Mouse (Mus musculus): ENCODE measurements at regions not wholly inside any gene's neighbourhood (a gene's known extent, or its start where the extent isn't known, plus 50 kb on each side); places are given as distances from the start of the nearest gene placed in this dataset.

DNA sequence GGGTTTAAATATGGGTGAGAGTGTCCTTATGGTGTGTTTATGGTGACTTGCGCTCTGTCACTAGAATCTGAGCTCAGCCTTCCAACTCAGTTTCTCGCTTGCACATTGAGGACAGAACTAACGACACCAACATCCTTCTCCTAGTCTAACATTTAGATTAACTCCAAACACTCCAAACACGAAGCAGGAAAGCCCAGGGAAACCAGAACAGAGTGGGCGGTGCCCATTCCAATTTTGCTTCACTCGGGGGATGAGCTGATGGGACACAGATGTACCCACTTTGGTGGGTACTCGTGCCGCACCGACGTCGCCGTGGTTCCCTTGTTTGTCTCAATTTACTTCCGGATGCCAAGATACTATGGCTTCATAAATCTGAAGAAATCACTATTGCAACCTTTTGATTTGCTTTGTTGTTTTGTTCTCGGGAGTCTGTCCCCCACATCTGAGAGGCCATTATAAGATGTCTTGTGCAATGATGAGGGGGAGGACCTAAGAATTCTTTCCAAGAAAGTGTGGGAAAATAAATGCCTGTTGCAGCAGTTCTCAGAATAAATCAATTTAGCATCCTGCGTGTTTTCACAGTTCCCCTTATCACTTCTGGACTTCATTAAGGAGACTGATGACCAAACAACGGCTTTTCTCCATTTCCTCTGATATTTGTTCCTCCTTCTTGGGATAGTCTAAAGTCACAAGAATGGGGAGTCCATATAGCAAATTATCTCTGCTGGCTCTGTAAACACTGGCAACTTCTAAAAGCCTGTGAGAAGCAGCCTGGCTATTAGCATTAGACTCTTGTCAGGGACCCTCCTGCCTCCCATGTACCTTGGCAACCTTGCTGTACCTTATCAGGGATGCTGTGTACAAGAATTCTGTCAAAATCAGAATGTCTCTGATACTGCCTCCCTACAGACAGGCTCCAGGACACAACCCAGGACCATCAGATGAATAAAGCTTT is 96.2 kb upstream of the Klf9 start:
- intact Hi-C loops (cut with DNase I): no loop called here
- no peak for DNase-seq

DNA sequence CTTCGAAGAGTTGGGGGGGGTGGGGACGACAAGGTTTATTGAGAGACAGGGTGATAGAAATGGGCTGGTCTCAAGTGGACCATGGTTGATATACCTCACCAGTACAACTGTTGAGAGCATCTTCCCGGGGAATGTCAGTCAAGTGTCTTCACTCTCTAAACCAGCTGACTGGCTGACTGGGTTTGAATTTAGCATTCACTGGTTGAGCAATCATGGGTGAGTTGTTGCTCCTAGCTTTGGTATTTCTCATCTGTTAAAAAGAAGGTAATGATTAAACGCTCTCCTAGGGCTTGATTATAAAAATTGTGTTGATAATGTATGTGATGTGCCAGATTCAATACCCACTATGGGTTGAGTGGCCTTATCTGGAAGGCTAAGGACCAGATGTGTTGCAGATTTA is 89.6 kb upstream of the Klf9 start:
- DNase-seq: no peak
- intact Hi-C loops (cut with DNase I): loop anchor here (5.0 kb wide), 1 partner anchor 109 kb away; no protein-coding TSS in a partner anchor

DNA sequence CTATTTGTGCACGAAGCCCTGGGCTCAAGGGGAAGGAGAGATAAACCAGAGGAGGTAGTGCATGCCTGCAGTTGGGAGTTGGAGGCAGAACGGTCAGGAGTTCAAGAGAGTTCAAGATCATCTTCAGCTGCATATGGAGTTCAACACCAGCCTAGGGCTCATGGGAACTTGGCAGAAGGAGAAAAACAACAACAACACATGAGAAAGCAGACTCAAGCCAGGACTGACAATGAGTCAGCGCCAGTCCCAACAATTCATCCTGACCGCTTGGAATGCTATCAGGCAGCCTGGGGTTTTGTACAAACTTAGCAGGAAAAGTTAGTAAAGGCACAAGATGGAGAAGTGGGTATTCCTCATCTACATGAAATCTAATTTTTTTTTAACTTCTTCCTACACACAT is 86.6 kb upstream of the Klf9 start:
- DNase-seq: no peak
- intact Hi-C loops (cut with DNase I): loop anchor here (5.0 kb wide), 1 partner anchor 112 kb away; no protein-coding TSS in a partner anchor

DNA sequence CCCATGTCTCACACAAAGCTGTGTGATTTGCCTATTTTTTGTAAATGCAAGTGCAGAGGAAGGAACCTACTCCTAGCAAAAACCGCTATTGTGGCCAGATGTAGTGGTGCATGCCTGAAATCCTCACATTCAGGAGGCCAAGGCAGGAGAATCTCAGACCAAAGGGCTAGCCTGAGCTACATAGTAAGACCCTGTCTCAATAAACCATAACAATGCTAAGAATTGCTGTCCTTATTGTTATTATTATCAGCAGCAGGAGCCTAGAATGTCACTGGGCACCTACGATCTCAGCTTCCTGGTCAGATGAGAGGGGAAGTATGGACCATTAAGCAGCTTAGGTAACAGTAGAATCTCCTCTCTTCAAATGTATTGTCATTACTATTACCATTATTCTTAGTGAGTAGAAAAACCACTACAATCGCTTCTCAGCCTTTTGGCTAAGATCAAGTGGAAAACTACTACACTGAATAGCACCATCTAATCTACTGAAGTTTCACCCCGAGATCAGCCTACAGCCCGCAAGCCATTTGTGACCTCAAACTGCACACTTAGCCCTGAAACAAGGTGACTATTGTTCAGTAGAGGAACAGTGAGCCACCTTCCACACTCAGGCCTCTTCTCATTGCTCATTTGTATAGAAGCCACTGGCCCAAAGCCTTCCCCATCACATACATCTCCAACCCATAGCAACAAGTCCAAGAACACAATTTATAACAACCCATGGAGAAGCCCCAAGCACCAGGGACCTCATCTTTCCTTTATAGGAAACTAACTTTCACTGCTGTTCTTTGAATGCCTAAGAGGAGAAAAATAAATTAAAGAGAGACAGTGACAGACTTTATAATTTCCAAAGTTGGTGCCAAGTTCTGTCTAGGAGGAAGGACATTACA is 84.9 kb upstream of the Klf9 start:
- intact Hi-C loops (cut with DNase I): loop anchor here (2.0 kb wide), 1 partner anchor 139 kb away; no protein-coding TSS in a partner anchor
- no peak for DNase-seq

DNA sequence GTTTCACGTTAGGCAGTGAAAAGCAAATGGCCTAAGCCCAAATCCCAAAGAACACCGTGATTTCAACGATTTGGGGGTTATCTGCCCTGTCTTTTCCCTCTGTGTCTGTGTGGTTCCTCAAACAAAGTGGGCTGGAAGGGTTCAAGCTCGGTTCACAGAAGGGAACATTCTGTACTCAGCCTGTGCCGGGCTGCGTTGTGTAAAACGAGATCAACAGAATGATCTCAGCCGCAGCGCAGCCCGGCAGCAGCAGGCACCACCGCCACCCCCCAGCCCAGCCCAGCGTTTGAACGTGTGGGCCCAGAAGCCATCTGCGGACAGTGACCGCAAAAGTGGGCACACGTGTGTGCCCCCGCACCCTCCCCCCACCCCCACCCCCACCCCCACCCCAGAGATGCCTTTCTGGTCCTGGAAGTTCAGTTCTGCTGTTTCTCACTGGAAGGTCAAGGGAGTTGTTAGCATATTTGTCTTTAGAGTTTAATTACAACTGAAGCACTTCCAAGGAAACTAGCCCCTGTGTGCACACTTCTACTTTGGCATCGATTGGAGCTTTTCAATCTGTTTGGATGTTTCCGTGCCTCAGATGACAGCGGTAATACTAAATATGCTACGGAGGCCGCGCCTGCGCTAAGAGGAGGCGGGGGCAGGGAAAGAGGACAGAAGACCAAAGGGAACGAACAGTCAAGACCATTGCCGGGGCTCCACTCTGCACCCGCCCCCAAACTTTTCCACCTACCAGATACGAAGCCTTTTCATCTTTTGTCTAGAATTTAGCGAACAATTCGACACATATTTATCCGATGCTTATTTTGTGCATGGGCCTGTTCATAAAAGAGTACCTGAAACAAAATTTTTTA is 83.9 kb upstream of the Klf9 start:
- DNase-seq: peak; percentile 83 to 86
- intact Hi-C loops (cut with DNase I): loop anchor here (1.0 to 2.0 kb wide), 2 partner anchors 78 to 140 kb away; no protein-coding TSS in a partner anchor

DNA sequence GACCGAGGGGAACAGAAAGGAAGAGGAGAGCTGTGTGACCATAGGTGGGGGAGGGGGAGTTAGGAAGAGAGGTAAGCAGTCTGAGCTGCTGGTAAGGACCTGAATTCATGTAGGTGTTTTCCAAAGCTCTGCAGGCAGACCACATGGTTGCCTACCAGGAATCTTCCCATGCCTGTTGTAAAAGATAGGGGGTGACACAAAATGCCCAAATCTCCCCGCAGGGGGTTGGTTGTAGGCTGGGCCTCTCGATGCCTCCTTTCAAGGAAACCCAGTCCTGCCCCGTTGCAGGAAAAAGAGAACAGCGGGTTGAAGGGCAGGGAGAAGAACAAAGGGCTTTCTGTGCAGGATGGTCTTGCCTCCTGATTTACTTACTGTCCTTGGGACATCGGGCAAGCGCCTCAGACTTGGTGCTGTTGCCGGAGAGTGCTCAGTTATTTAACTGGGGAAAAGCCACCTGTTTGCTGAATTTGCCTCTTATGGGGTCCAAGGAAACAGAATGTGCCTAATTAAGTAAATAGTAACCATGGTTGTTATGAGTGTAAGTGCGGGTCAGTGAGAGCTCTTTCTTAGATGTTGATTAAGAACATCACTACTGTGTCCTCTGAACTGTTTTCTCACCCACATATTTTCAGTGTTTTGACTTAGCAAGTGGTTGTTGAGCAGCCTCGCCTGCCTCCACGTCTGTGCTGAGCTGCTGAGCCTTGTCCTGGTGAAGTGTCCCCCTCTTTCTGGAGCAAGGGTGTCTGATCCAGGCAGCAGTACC is 83.1 kb upstream of the Klf9 start:
- intact Hi-C loops (cut with DNase I): loop anchor here (1.0 to 2.0 kb wide), 2 partner anchors 77 to 141 kb away; no protein-coding TSS in a partner anchor
- peak; percentile 29 to 33 for DNase-seq

DNA sequence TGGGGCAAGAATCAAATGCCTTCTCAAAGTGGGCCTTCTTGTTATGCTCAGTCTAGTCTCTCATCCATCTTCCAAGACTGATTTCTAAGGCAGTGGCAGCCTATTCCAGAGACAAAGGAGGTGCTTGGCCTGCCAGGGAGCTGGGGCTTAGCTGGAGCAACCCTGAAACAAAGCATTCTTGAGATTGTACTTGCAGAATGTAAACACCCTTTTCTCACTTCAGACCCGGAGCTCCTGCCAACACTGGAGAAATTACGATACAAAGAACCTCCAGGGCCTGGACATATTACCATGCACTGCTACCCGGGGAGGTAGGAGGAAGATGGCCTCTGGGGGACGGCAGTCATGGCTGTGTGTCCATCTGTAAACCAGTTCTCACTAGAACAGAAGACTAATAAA is 82.5 kb upstream of the Klf9 start:
- no peak for DNase-seq
- intact Hi-C loops (cut with DNase I): no loop called here

DNA sequence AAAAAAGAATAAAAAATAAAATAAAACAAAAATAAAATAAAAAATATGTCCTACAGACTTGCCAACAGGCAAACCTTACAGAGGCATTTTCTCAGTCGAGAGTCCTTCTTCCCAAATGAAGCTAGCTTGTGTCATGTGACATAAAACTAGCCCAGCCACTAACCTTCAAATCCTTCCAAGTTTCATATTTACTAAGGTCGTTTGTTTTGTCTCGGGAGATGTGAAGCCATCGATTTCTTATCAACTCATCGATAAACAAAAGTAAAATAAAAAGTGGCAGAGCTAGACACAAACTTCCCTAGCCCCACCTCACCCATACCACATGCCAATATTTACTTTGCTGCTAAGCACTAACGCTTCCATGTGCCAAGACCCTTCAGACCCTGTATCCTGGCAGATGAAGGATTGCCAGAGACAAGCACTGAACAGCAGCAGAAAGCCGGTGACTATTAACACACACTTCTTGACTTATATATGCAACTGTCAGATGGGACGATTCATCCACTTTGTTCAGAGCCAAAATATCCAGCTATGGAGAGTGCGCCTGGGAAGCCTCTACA is 79.9 kb upstream of the Klf9 start:
- intact Hi-C loops (cut with DNase I): no loop called here
- DNase-seq: no peak

DNA sequence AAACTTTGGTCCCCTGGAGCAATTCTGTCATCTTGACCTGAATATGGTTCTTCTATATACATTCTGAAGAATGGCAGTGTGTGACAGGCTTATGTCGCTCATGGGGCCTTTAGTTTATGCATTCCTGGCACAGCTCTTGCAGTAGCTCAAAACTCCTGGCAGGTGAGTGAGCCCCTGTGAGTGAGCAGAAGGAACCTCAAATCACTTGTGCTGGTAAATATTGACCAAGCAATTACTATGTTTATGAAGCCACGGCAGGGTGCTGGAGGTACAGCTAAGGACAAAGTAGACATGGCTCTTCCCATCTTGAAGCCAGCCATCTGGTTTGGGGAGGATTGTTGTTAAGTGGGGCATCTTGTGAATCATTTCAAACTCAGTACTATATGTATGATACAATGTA is 79.1 kb upstream of the Klf9 start:
- intact Hi-C loops (cut with DNase I): no loop called here
- DNase-seq: no peak

DNA sequence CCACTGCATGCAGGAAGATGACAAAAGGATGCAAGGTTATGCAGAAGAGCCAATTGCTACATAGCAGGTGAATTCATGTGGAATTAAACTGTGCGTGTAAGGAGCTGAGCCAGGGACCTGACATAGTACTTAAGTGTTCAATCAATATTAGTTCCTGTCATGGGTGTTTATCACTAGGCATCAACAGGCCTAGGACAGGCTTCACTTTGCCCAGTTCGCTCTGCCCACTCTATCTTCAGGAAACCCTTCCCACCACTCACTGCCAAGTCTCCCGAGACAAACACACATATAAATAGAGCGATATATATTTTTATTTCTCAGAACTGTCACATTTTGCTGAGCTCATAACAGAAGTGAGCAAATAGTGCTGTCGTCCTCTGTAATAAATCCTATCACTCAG is 78.2 kb upstream of the Klf9 start:
- intact Hi-C loops (cut with DNase I): no loop called here
- no peak for DNase-seq

DNA sequence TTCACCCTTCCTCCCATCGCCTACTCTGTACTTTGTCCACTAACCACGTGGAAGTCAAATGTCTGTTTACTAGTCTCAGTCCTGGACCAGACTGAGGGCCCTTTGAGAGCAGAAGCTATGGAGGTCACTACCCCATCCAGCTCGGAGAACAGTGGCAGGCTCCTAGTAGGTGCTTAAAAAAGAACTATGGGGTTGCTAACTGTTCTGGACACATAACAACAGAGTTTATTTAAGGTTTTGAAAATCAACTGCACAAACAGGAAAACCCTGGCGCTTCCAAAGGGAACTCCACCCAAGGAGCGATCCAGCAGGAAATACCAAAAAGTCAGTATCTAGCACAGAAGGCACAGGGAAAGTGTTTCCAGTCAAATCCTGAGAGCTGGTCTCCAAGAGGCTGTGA is 75.5 kb upstream of the Klf9 start:
- intact Hi-C loops (cut with DNase I): no loop called here
- peak; percentile 54 to 58 for DNase-seq

DNA sequence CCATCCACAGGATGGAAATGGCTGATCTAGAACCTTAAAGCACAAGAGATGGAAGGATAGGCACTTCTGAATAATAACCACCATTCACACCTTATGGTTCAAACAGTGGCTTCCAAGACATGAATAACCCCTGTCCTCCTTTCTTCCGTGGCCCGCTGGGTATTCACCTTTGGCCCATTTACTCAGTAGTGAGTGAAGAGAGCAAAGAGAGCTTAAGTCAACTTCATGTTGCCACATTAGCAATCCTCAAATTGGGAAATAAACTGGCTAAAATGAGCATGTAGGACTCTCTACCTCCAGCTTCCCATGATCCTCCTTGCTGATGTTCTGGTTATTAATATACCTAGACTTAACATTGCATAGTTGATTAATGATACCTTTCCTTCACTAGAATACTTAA is 74.3 kb upstream of the Klf9 start:
- no peak for DNase-seq
- intact Hi-C loops (cut with DNase I): no loop called here

DNA sequence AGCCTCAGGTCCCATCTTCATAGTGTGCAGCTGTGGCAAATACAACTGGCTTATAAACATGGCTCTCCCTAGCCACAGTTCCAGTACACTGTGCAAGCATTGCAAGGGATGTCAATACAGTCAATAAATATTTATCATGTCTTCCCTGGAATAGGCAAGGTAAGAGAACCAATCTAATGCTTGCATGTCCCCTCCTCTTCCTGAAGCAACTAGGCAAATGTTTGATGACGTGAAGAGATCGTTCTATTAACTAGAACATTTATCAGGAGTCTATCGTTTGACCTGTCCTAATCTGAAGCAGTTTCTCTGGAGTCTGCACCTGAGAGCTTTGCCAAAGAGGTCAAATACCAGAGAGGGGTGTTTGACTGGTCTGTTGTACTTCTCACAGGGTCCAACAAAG is 72.4 kb upstream of the Klf9 start:
- intact Hi-C loops (cut with DNase I): no loop called here
- no peak for DNase-seq

DNA sequence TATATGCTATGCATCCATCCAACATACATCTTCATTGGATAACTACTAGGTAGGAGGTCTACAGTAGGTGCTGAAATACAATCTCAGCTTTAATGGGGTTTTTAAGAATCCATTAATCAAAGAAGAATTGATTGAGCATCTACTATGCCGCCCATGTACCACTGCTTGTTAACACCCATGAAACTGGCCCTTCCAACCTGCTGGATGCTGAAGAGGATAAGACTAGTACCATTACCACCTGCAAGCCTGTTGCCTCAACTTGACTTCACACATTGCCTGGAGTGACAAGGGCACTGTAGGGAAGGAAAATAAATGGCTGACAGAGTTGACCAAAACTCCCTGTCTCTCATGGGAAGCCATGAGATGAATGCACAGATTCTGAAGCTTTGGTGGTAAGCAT is 71.4 kb upstream of the Klf9 start:
- intact Hi-C loops (cut with DNase I): no loop called here
- DNase-seq: no peak

DNA sequence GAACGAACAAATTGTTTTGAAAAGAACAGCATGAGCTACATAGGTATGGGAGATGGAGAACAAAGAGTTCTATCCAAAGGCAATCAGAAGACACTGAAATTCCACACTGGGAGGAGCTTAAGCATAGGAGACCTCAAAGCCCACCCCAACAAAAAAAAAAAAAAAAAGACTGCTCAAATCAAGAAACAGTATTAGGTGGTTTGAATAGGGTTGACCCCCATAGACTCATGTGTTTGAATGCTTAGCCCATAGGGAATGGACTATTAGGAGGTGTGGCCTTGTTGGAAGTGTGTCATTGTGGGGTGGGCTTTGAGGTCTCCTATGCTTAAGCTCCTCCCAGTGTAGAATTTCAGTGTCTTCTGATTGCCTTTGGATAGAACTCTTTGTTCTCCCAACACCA is 70.0 kb upstream of the Klf9 start:
- no peak for DNase-seq
- intact Hi-C loops (cut with DNase I): no loop called here

DNA sequence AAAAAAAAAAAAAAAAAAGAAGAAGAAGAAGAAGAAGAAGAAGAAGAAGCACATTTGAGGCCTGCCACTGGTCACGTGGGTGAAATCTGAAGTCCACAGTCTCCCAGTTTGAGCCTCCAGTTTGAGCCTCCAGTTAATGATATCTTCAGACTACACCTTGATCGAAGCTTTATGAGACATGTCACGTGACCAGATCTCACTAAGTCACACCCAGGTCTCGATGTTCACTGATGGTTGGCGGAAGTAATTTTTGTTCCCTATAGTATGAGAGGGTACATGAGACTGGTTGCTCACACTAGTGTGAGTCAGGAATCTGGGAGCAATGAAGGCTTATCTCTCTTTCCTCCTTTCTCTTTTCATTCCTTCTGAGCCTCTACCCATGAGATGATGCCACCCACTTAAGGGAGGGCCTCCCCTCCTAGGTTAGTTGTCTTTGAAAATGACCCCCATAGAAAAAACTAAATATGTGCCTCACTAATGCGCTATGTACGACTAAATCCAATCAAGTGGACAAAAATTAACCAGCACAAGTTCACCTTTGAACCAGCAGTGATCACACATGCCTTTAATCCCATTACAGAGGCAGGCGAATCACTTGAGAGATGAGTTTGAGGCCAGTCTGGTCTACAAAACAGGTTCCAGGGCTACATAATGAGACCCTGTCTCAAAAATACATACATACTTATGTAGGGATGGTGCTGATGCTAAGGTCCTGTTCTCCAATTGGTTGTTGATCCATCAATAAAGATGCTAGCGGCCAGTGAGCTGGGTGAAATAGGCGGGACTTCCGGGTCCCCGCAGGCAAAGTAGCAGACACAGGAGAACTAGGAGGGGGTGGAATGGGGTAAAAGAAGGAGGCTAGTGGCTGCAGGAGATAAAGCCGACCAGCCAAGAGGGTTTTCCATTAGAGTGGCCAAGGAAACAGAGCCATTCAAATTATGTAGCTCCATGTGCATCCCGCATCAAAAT is 66.1 kb upstream of the Klf9 start:
- intact Hi-C loops (cut with DNase I): no loop called here

DNA sequence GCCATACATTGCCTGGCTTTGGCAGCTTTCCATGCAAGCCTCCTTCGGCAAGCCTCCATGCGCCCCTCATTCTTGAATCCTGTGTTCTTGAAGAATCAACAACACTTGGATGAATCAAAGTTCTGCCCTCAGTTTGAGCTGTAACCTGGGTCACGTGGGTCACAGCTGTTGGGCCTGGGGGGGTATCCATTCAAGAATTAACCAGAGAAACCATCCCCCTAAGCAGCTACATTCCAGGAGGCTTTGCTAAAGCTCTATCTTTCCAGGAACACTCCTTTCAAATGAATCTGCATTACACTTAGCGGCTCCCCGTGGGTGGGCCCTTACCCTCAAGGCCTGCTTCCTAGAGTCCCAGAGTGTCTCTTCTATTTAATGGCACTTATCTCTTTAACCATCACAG is 65.2 kb upstream of the Klf9 start:
- intact Hi-C loops (cut with DNase I): no loop called here
- DNase-seq: no peak

More for the DNA sequence above, 66.1 kb upstream of the Klf9 start:
- no peak for DNase-seq

DNA sequence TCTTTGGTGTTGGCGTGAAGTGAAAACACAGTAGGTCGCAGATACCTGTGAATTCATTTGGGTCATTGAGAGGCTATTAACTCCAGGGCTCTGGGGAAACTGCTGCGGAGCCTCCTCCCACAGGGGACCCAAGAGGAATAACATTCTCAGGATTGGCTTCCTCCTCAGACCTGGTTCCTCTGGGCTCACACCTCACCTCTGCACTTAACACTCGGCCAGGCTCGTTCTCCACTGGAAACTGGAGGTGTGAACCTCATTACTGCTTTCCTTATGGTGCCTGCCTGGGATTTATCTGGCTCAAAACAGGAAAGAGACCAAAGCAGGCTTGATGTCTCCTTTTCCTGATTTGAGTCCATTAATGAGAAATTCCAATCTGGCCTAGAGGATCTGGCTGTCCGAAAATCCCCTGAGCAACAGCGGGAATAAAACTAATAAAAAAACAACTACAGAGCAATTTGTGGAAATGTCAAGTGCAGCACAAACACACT is 55.8 kb upstream of the Klf9 start:
- intact Hi-C loops (cut with DNase I): no loop called here
- no peak for DNase-seq
